Mouse (Mus musculus) heart, adult 2 months (tissue): Measurements from ENCODE around the gene Otub1.

Experiments
- CTCF ChIP-seq: fragments of 200-600 bp; IDR thresholded peaks from 2 replicates; pipeline ENCODE4 v1.8.1; 2022; ENCODE audit warnings: antibody characterized with exemption, mild to moderate bottlenecking, moderate library complexity
- POLR2A ChIP-seq: fragments of 200-500 bp; IDR thresholded peaks from 2 replicates; pipeline ENCODE4 v1.6.1; 2011; ENCODE audit warnings: mild to moderate bottlenecking, low read depth, low read length, control low read depth; ENCODE audit not compliant: insufficient read depth

DNA sequence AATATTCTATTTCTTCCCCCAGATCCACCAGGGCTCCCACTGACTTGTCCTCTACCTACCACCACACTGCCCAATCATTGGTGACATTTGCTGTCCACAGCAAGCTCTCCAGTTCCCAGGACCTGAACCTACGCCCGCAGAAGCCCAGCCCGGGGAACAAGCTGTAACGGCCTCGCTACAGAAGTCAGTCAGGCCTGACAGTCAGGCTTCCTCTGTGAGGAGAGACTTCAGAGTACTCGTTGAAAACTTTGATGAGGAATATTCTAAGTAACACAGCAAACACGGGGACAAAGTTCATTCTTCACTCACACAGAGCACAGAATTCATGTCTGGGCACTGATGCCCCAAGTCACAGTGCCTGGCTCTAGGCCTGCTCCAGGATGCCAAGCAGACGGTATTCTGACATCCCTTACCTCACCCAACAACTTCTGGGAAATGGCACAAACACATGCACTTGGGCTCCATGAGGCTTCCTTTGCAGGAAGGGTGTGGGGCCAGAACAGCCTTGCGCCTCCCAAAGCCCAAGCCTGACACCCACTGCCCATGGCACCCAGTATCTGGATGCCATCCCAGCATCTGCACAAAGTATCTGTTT is 19.1 kb upstream of the Otub1 start:
- TF ChIP-seq CTCF: no peak
- TF ChIP-seq POLR2A: no peak
